Mouse (Mus musculus) heart, embryonic 10.5 days (tissue): ENCODE data around the gene 1700029F12Rik. TPM values are rescaled to one million over a fixed set of nuclear protein-coding genes. Genes with fewer than 3 reads are reported as not detected.

Experiments used
- DNase-seq: peaks from one replicate; pipeline ENCODE4 v3.0.0-alpha.2; 2017; ENCODE audit warnings: low spot score
- H3K27ac ChIP-seq: fragments of 300-500 bp; sonication (generic); 2 replicates; pipeline ENCODE4 v1.5.1; 2016; ENCODE audit warnings: mild to moderate bottlenecking
- H3K27me3 ChIP-seq: fragments of 300-500 bp; sonication (generic); 2 replicates; pipeline ENCODE4 v1.6.1; 2016; ENCODE audit warnings: mild to moderate bottlenecking; ENCODE audit not compliant: poor library complexity, insufficient read depth, severe bottlenecking
- H3K36me3 ChIP-seq: fragments of 300-500 bp; sonication (generic); 2 replicates; pipeline ENCODE4 v1.6.1; 2016; ENCODE audit warnings: mild to moderate bottlenecking, moderate library complexity
- H3K4me1 ChIP-seq: fragments of 300-500 bp; sonication (generic); 2 replicates; pipeline ENCODE4 v1.6.1; 2016; ENCODE audit warnings: mild to moderate bottlenecking
- H3K4me3 ChIP-seq: fragments of 300-500 bp; sonication (generic); 2 replicates; pipeline ENCODE4 v1.5.1; 2016; ENCODE audit warnings: mild to moderate bottlenecking, moderate library complexity
- H3K9me3 ChIP-seq: fragments of 300-500 bp; sonication (generic); 2 replicates; pipeline ENCODE4 v1.6.1; 2016; ENCODE audit warnings: mild to moderate bottlenecking, moderate library complexity
- WGBS: fragments of 180-500 bp; shearing (Covaris S2); methylation state at CpG from one replicate; pipeline ENCODE4 v1.1.7; 2016; 5-methylcytosine and 5-hydroxymethylcytosine counted together
- polyA plus RNA-seq: library from polyadenylated mRNA; unstranded; fragments of >200 nt; fragmentation: Nextera tagmentation; extraction: Ambion mirVana; gene quantifications from 2 replicates; pipeline ENCODE4 v1.2.1, GENCODE M21; 2016

The 1700029F12Rik gene
- not detected in 2 replicates for polyA plus RNA-seq

- H3K27ac ChIP-seq = no peak within 1 kb of the TSS
- no peaks in the 10 kb centered on the region for H3K27me3 ChIP-seq
- WGBS = 73% methylated on average over 2 of the region's 2 CpGs
- H3K4me1 ChIP-seq = no peaks in the 10 kb centered on the region
- no peaks in the 10 kb centered on the region for H3K36me3 ChIP-seq
- no peak within 1 kb of the TSS for H3K4me3 ChIP-seq
- no peaks in the 10 kb centered on the region for H3K9me3 ChIP-seq
- DNase-seq = no peak
These were observed at the start of gene 1700029F12Rik for GRCm38 (mm10) chr13:97034262-97034661. Gene 1700029F12Rik (minus strand): TSS chr13:97034362.

GRCm38 (mm10) chr13:97082432-97082831 lies 48.3 kb upstream of the 1700029F12Rik start:
- Histone ChIP-seq H3K36me3 (peaks cover 8% of the 10 kb centered on the region; the same call in 1 of the 2 replicates), H3K27me3 (no peaks in the 10 kb centered on the region)
- WGBS = 90% methylated on average over 7 of the region's 7 CpGs

GRCm38 (mm10) chr13:97080615-97081014 lies 46.5 kb upstream of the 1700029F12Rik start:
- Histone ChIP-seq H3K27me3 (no peaks in the 10 kb centered on the region), H3K36me3 (peaks cover 10% of the 10 kb centered on the region; the same call in 1 of the 2 replicates), H3K4me1 (peaks cover 7% of the 10 kb centered on the region; the same call in 1 of the 2 replicates), H3K9me3 (no peaks in the 10 kb centered on the region), H3K4me3 (no peak overlapping the region), H3K27ac (no peak overlapping the region)
- 92% methylated on average over 3 of the region's 3 CpGs for WGBS
- no peak for DNase-seq

More at GRCm38 (mm10) chr13:97082432-97082831, 48.3 kb upstream of the 1700029F12Rik start:
- Histone ChIP-seq H3K27ac (no peak overlapping the region), H3K4me3 (no peak overlapping the region), H3K9me3 (no peaks in the 10 kb centered on the region), H3K4me1 (peaks cover 10% of the 10 kb centered on the region)
- no peak for DNase-seq

GRCm38 (mm10) chr13:97080201-97080600 lies 46.0 kb upstream of the 1700029F12Rik start:
- WGBS = 89% methylated on average over 2 of the region's 2 CpGs
- H3K4me3 ChIP-seq = no peak overlapping the region
- no peak for DNase-seq

GRCm38 (mm10) chr13:97077556-97077955 lies 43.4 kb upstream of the 1700029F12Rik start:
- Histone ChIP-seq H3K27me3 (no peaks in the 10 kb centered on the region), H3K4me3 (no peak overlapping the region), H3K4me1 (peaks cover 8% of the 10 kb centered on the region; the same call in 1 of the 2 replicates), H3K27ac (no peak overlapping the region), H3K36me3 (peaks cover 11% of the 10 kb centered on the region; the same call in 1 of the 2 replicates), H3K9me3 (no peaks in the 10 kb centered on the region)
- no peak for DNase-seq
- WGBS = 92% methylated on average over 2 of the region's 2 CpGs

More at GRCm38 (mm10) chr13:97080201-97080600, 46.0 kb upstream of the 1700029F12Rik start:
- H3K36me3 ChIP-seq = peaks cover 11% of the 10 kb centered on the region; the same call in 1 of the 2 replicates
- H3K9me3 ChIP-seq = no peaks in the 10 kb centered on the region
- H3K27me3 ChIP-seq = no peaks in the 10 kb centered on the region
- H3K27ac ChIP-seq = no peak overlapping the region
- H3K4me1 ChIP-seq = peaks cover 7% of the 10 kb centered on the region; the same call in 1 of the 2 replicates

GRCm38 (mm10) chr13:97073497-97073896 lies 39.3 kb upstream of the 1700029F12Rik start:
- H3K27me3 ChIP-seq = no peaks in the 10 kb centered on the region
- 22% methylated on average over 1 of the region's 1 CpGs for WGBS
- DNase-seq = no peak

GRCm38 (mm10) chr13:97071626-97072241 lies 37.6 kb upstream of the 1700029F12Rik start:
- H3K27ac ChIP-seq = peak overlapping the region; percentile 97
- no peaks in the 10 kb centered on the region for H3K27me3 ChIP-seq
- peak; percentile 83 for DNase-seq
- no peaks in the 10 kb centered on the region for H3K9me3 ChIP-seq
- 8% methylated on average over 76 of the region's 76 CpGs for WGBS
- peaks cover 13% of the 10 kb centered on the region for H3K4me1 ChIP-seq
- H3K4me3 ChIP-seq = peak overlapping the region; percentile 93
- H3K36me3 ChIP-seq = 0 out of 2 replicates have a peak, but pooled peaks cover 3% of the 10 kb centered on the region

More at GRCm38 (mm10) chr13:97073497-97073896, 39.3 kb upstream of the 1700029F12Rik start:
- H3K36me3 ChIP-seq = peaks cover 7% of the 10 kb centered on the region; the same call in 1 of the 2 replicates
- H3K4me1 ChIP-seq = peaks cover 6% of the 10 kb centered on the region; the same call in 1 of the 2 replicates
- H3K9me3 ChIP-seq = no peaks in the 10 kb centered on the region
- H3K4me3 ChIP-seq = no peak overlapping the region
- H3K27ac ChIP-seq = no peak overlapping the region

- 3% methylated on average over 85 of the region's 85 CpGs for WGBS
- Histone ChIP-seq H3K27me3 (no peaks in the 10 kb centered on the region), H3K36me3 (0 out of 2 replicates have a peak, but pooled peaks cover 3% of the 10 kb centered on the region), H3K4me3 (peak overlapping the region; percentile 93), H3K9me3 (no peaks in the 10 kb centered on the region), H3K4me1 (peaks cover 13% of the 10 kb centered on the region), H3K27ac (peak overlapping the region; percentile 97)
- peak; percentile 83 for DNase-seq
These were observed 36.9 kb upstream of the 1700029F12Rik start for GRCm38 (mm10) chr13:97070931-97071625.

GRCm38 (mm10) chr13:97068151-97068550 lies 34.0 kb upstream of the 1700029F12Rik start:
- no peak for DNase-seq
- WGBS = 29% methylated on average over 8 of the region's 8 CpGs
- H3K27me3 ChIP-seq = no peaks in the 10 kb centered on the region

GRCm38 (mm10) chr13:97067691-97068090 lies 33.5 kb upstream of the 1700029F12Rik start:
- H3K36me3 ChIP-seq = no peaks in the 10 kb centered on the region
- H3K27me3 ChIP-seq = no peaks in the 10 kb centered on the region
- no peaks in the 10 kb centered on the region for H3K9me3 ChIP-seq
- peak overlapping the region; percentile 73 for H3K27ac ChIP-seq
- 7% methylated on average over 6 of the region's 6 CpGs for WGBS
- DNase-seq = no peak
- peak overlapping the region; percentile 34 for H3K4me3 ChIP-seq
- peaks cover 19% of the 10 kb centered on the region for H3K4me1 ChIP-seq

More at GRCm38 (mm10) chr13:97068151-97068550, 34.0 kb upstream of the 1700029F12Rik start:
- peak overlapping the region; percentile 73; the same call in 1 of the 2 replicates for H3K27ac ChIP-seq
- H3K36me3 ChIP-seq = no peaks in the 10 kb centered on the region
- H3K9me3 ChIP-seq = no peaks in the 10 kb centered on the region
- peak overlapping the region; percentile 34; the same call in 1 of the 2 replicates for H3K4me3 ChIP-seq
- peaks cover 22% of the 10 kb centered on the region for H3K4me1 ChIP-seq

GRCm38 (mm10) chr13:97066649-97067550 lies 32.7 kb upstream of the 1700029F12Rik start, which contains the start of gene Fam169a:
Gene Fam169a (plus strand): TSS chr13:97067286.
- peaks cover 19% of the 10 kb centered on the region for H3K4me1 ChIP-seq
- DNase-seq = no peak
- peak within 1 kb of the TSS; percentile 73 for H3K27ac ChIP-seq
- H3K9me3 ChIP-seq = no peaks in the 10 kb centered on the region
- no peaks in the 10 kb centered on the region for H3K27me3 ChIP-seq
- 44% methylated on average over 15 of the region's 15 CpGs for WGBS
- H3K4me3 ChIP-seq = peak within 1 kb of the TSS; percentile 34
- H3K36me3 ChIP-seq = no peaks in the 10 kb centered on the region
